Mouse (Mus musculus) lung, embryonic 14.5 days (tissue): ENCODE data around the gene Gm14412. TPM values are rescaled to one million over a fixed set of nuclear protein-coding genes. Genes with fewer than 3 reads are reported as not detected.

Experiments
- polyA plus RNA-seq: library from polyadenylated mRNA; unstranded; fragments of >200 nt; fragmentation: Nextera tagmentation; extraction: Ambion mirVana; gene quantifications from 2 replicates; pipeline ENCODE4 v1.2.1, GENCODE M21; 2014

The Gm14412 gene
- polyA plus RNA-seq, 1 experiment from 2014 or later = 0.38 TPM

Other genes with a start within 250 kb of the Gm14412 start
- gene Gm14401, start 250.0 kb downstream of the Gm14412 start, polyA plus RNA-seq = 0.88 TPM in 1 of 2 replicates, not detected in the other
- gene Gm14410, start 117.9 kb downstream of the Gm14412 start, polyA plus RNA-seq = 28.2 and 31.5 TPM in 2 replicates
- gene Gm14409, start 57.3 kb downstream of the Gm14412 start, polyA plus RNA-seq = not detected in 2 replicates
- gene Gm14418, start 74.0 kb upstream of the Gm14412 start, polyA plus RNA-seq = 17.4 and 17.7 TPM in 2 replicates
- gene Zfp970, start 140.4 kb upstream of the Gm14412 start, polyA plus RNA-seq = 18.4 and 22.0 TPM in 2 replicates
- 13.4 and 13.7 TPM in 2 replicates for gene Gm14403, start 173.9 kb upstream of the Gm14412 start, polyA plus RNA-seq